Mouse (Mus musculus): Measurements from ENCODE around the gene 6330409D20Rik. TPM values are rescaled to one million over a fixed set of nuclear protein-coding genes. Genes with fewer than 3 reads are reported as not detected.

Gene 6330409D20Rik
- polyA plus RNA-seq, 1 experiment from 2014 or later, result 0.33 TPM

- Histone ChIP-seq H3K27ac (replicated peaks; ENCODE audit: low read depth, low read length) (no peak overlapping the region), H3K4me2 (ENCODE audit: low read depth, low read length) (no peak overlapping the region), H3K36me3 (ENCODE audit: control insufficient read depth, insufficient read depth, low read length) (peaks cover 62% of the 10 kb centered on the region), H3K9me3 (ENCODE audit: control insufficient read depth, low read length) (no peaks in the 10 kb centered on the region), H3K4me1 (ENCODE audit: control insufficient read depth, insufficient read depth, low read length) (peaks cover 7% of the 10 kb centered on the region; the same call in 1 of the 2 replicates), H3K27me3 (replicated peaks; ENCODE audit: control insufficient read depth, insufficient read depth, low read length) (no peaks in the 10 kb centered on the region), H3K9ac (ENCODE audit: low read depth, low read length) (no peak overlapping the region), H3K4me3 (ENCODE audit: low read depth, low read length) (no peak overlapping the region)
- 89% methylated on average over 14 of the region's 15 CpGs for WGBS
- ATAC-seq (ENCODE audit: low read depth), result no peak
- DNase-seq (ENCODE audit: low spot score), result no peak
Measured at GRCm38 (mm10) chr2:32684681-32685428, 56.0 kb downstream of the 6330409D20Rik start.

- H3K9me3 ChIP-seq (ENCODE audit: control insufficient read depth, low read length), result no peaks in the 10 kb centered on the region
- H3K27ac ChIP-seq (replicated peaks; ENCODE audit: low read depth, low read length), result no peak overlapping the region
- DNase-seq (ENCODE audit: low spot score), result no peak
- no peaks in the 10 kb centered on the region for H3K27me3 ChIP-seq (replicated peaks; ENCODE audit: control insufficient read depth, insufficient read depth, low read length)
- WGBS, result 89% methylated on average over 10 of the region's 10 CpGs
- peaks cover 70% of the 10 kb centered on the region for H3K36me3 ChIP-seq (ENCODE audit: control insufficient read depth, insufficient read depth, low read length)
- no peak for ATAC-seq (ENCODE audit: low read depth)
- peaks cover 8% of the 10 kb centered on the region; the same call in 1 of the 2 replicates for H3K4me1 ChIP-seq (ENCODE audit: control insufficient read depth, insufficient read depth, low read length)
- no peak overlapping the region for H3K4me2 ChIP-seq (ENCODE audit: low read depth, low read length)
- no peak overlapping the region for H3K4me3 ChIP-seq (ENCODE audit: low read depth, low read length)
- H3K9ac ChIP-seq (ENCODE audit: low read depth, low read length), result no peak overlapping the region
Measured at GRCm38 (mm10) chr2:32683701-32684100, 57.1 kb downstream of the 6330409D20Rik start.

DNA sequence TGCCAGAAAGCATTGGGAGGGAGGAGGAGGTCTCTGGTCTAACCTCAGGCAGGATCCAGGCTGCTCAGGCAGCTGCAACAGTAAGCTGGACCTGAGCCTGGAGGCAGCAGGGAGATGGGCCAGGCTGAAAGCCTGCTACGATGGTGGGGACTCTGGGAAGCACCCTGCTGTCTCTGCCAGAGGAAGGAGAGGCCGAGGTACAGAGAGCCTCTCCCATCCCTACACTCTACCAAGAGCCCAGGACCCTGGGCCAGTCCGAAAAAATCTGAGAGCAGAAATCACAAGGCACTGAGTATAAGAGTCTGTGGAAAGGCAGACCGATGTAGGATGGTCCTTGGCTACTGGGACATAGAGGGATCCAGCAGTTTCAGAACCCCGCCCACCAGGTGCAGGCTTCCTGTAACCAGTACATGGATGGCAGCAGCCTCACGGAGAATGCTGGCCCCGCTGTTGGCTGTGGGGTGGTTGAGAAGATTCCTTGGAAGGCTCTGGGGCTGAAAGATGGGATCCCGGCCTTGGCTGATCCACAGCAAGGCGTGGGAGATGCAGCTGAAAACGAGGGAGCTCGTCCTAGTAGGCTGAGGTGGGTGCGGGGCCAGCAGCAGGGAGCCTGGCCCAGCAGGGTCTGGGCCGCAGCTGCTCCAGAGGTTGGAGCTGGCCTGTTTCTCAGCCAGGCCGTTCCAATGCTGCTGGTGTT, 57.9 kb downstream of the 6330409D20Rik start:
- Histone ChIP-seq H3K9ac (ENCODE audit: low read depth, low read length) (no peak overlapping the region), H3K4me3 (ENCODE audit: low read depth, low read length) (no peak overlapping the region), H3K9me3 (ENCODE audit: control insufficient read depth, low read length) (no peaks in the 10 kb centered on the region), H3K27ac (replicated peaks; ENCODE audit: low read depth, low read length) (no peak overlapping the region), H3K36me3 (ENCODE audit: control insufficient read depth, insufficient read depth, low read length) (peaks cover 74% of the 10 kb centered on the region), H3K4me2 (ENCODE audit: low read depth, low read length) (no peak overlapping the region), H3K4me1 (ENCODE audit: control insufficient read depth, insufficient read depth, low read length) (peaks cover 8% of the 10 kb centered on the region; the same call in 1 of the 2 replicates), H3K27me3 (replicated peaks; ENCODE audit: control insufficient read depth, insufficient read depth, low read length) (no peaks in the 10 kb centered on the region)
- DNase-seq (ENCODE audit: low spot score) (no peak), ATAC-seq (ENCODE audit: low read depth) (no peak)
- WGBS, result 84% methylated on average over 14 of the region's 14 CpGs

MicroRNAs within 50 kb of the gene (microRNA counts, 519-probe panel; counts per million panel counts)
- microRNA mmu-miR-2861, result 1,997 counts per million, percentile 19 among the panel's probes with 10 or more counts

Small RNAs within 50 kb of the gene (microRNA-seq; reads per million reads assigned to microRNA genes)
- gene Mir2861 (ENCODE audit: borderline number of aligned reads) (not detected), gene Mir3960 (ENCODE audit: borderline number of aligned reads) (not detected), gene Mir8093 (ENCODE audit: borderline number of aligned reads) (not detected)

Other genes with a start within 250 kb of the 6330409D20Rik start
- gene Fam102a, start 205.7 kb downstream of the 6330409D20Rik start, polyA plus RNA-seq (2014; fragmentation: Nextera tagmentation; extraction: Ambion mirVana), result 16.3 and 19.2 TPM in 2 replicates
- 107 and 110 TPM in 2 replicates for gene Dpm2, start 170.2 kb downstream of the 6330409D20Rik start, polyA plus RNA-seq (2014; fragmentation: Nextera tagmentation; extraction: Ambion mirVana)
- gene Pip5kl1, start 166.2 kb downstream of the 6330409D20Rik start, polyA plus RNA-seq (2014; fragmentation: Nextera tagmentation; extraction: Ambion mirVana), result 0.38 and 1.1 TPM in 2 replicates
- gene 9430097D07Rik, start 165.3 kb downstream of the 6330409D20Rik start, polyA plus RNA-seq (2014; fragmentation: Nextera tagmentation; extraction: Ambion mirVana), result 0.13 and 0.18 TPM in 2 replicates
- 39.4 and 41.0 TPM in 2 replicates for gene St6galnac4, start 153.9 kb downstream of the 6330409D20Rik start, polyA plus RNA-seq (2014; fragmentation: Nextera tagmentation; extraction: Ambion mirVana)
- gene St6galnac6, start 141.3 kb downstream of the 6330409D20Rik start, polyA plus RNA-seq (2014; fragmentation: Nextera tagmentation; extraction: Ambion mirVana), result 11.1 and 12.1 TPM in 2 replicates
- gene Ak1, start 119.3 kb downstream of the 6330409D20Rik start, polyA plus RNA-seq (2014; fragmentation: Nextera tagmentation; extraction: Ambion mirVana), result 97.8 and 125 TPM in 2 replicates
- 57.9 and 64.3 TPM in 2 replicates for gene Eng, start 94.4 kb downstream of the 6330409D20Rik start, polyA plus RNA-seq (2014; fragmentation: Nextera tagmentation; extraction: Ambion mirVana)
- gene Fpgs, start 36.9 kb downstream of the 6330409D20Rik start, polyA plus RNA-seq (2014; fragmentation: Nextera tagmentation; extraction: Ambion mirVana), result 28.2 and 31.0 TPM in 2 replicates
- 67.4 and 82.3 TPM in 2 replicates for gene Cdk9, start 27.9 kb downstream of the 6330409D20Rik start, polyA plus RNA-seq (2014; fragmentation: Nextera tagmentation; extraction: Ambion mirVana)
- gene Sh2d3c, start 20.0 kb downstream of the 6330409D20Rik start, polyA plus RNA-seq (2014; fragmentation: Nextera tagmentation; extraction: Ambion mirVana), result 21.7 and 28.3 TPM in 2 replicates
- gene Tor2a, start 16.2 kb upstream of the 6330409D20Rik start, polyA plus RNA-seq (2014; fragmentation: Nextera tagmentation; extraction: Ambion mirVana), result 64.5 and 73.2 TPM in 2 replicates
- gene Ttc16, start 34.6 kb upstream of the 6330409D20Rik start, polyA plus RNA-seq (2014; fragmentation: Nextera tagmentation; extraction: Ambion mirVana), result 0.22 and 0.85 TPM in 2 replicates
- gene Ptrh1, start 34.8 kb upstream of the 6330409D20Rik start, polyA plus RNA-seq (2014; fragmentation: Nextera tagmentation; extraction: Ambion mirVana), result 5.2 and 5.8 TPM in 2 replicates
- 0.20 and 0.63 TPM in 2 replicates for gene Cfap157, start 43.4 kb upstream of the 6330409D20Rik start, polyA plus RNA-seq (2014; fragmentation: Nextera tagmentation; extraction: Ambion mirVana)
- 26.8 and 29.7 TPM in 2 replicates for gene Stxbp1, start 106.2 kb upstream of the 6330409D20Rik start, polyA plus RNA-seq (2014; fragmentation: Nextera tagmentation; extraction: Ambion mirVana)
- gene Fam129b, start 135.1 kb upstream of the 6330409D20Rik start, polyA plus RNA-seq (2014; fragmentation: Nextera tagmentation; extraction: Ambion mirVana), result 38.4 and 39.0 TPM in 2 replicates
- gene Rpl12, start 220.5 kb upstream of the 6330409D20Rik start, polyA plus RNA-seq (2014; fragmentation: Nextera tagmentation; extraction: Ambion mirVana), result 224 and 237 TPM in 2 replicates
- gene Lrsam1, start 220.6 kb upstream of the 6330409D20Rik start, polyA plus RNA-seq (2014; fragmentation: Nextera tagmentation; extraction: Ambion mirVana), result 9.2 and 10.9 TPM in 2 replicates
- 12.2 and 15.7 TPM in 2 replicates for gene Slc2a8, start 241.1 kb upstream of the 6330409D20Rik start, polyA plus RNA-seq (2014; fragmentation: Nextera tagmentation; extraction: Ambion mirVana)

Data from embryonic facial prominence, embryonic 14.5 days (tissue).